Mouse (Mus musculus): ENCODE measurements around the gene Fgd4.

- TF ChIP-seq POLR2A (IDR thresholded peaks at IDR 0.05; ENCODE audit: insufficient read depth, low read depth, low read length) (no peak), CTCF (IDR thresholded peaks at IDR 0.05; ENCODE audit: insufficient read depth, low read depth, low read length) (no peak)
These were observed 99.4 kb downstream of the Fgd4 start for GRCm38 (mm10) chr16:16500926-16501325.

Measured in olfactory bulb, adult 2 months (tissue).